Mouse (Mus musculus) CH12.LX (cell line): ENCODE results near the gene Ascl5. TPM values are rescaled to one million over a fixed set of nuclear protein-coding genes. Genes with fewer than 3 reads are reported as not detected.

Experiments used
- DNase-seq: peaks from one replicate; pipeline ENCODE4 v3.0.0-alpha.2; 2013; ENCODE audit errors: extremely low read depth
- H3K27ac ChIP-seq: 2 replicates; pipeline ENCODE4 v1.5.1; 2012; ENCODE audit warnings: low read depth, mild to moderate bottlenecking, control low read depth, moderate library complexity; ENCODE audit not compliant: insufficient read depth
- H3K27me3 ChIP-seq: replicated peaks from 2 replicates; pipeline ENCODE3; 2012; ENCODE audit warnings: inconsistent platforms
- H3K36me3 ChIP-seq, 2 experiments: replicated peaks in 1 of 2; 2 replicates each; pipeline versions ENCODE3 to v1.6.1; 2012; ENCODE audit warnings: inconsistent platforms in 1 of 2, low read length in 1 of 2, mild to moderate bottlenecking in 1 of 2, mixed read lengths in 1 of 2, moderate library complexity in 1 of 2; ENCODE audit not compliant: control insufficient read depth in 1 of 2, insufficient read depth in 1 of 2
- H3K4me1 ChIP-seq, 2 experiments: 2 replicates each; pipeline ENCODE4 v1.6.1; 2012; ENCODE audit warnings: inconsistent platforms in 1 of 2, moderate library complexity in 1 of 2; ENCODE audit not compliant: insufficient read depth in 2 of 2, control insufficient read depth in 1 of 2
- H3K4me2 ChIP-seq: 2 replicates; pipeline ENCODE4 v1.6.1; 2012; ENCODE audit warnings: low read depth, mild to moderate bottlenecking, control low read depth; ENCODE audit not compliant: poor library complexity, insufficient read depth, severe bottlenecking
- H3K4me3 ChIP-seq, 3 experiments: fragments of 150-350 bp in 1 of 3; sonication (generic) in 1 of 3; replicated peaks in 1 of 3; 2 replicates each; pipeline versions ENCODE3 to v1.5.1; 2011 to 2012; ENCODE audit warnings: low read depth in 2 of 3, low read length in 2 of 3, mild to moderate bottlenecking in 2 of 3, moderate library complexity in 2 of 3, control low read depth in 1 of 3, improper control_type of control experiment in 1 of 3, inconsistent platforms in 1 of 3, mixed read lengths in 1 of 3; ENCODE audit not compliant: poor library complexity in 1 of 3
- H3K79me2 ChIP-seq: replicated peaks from 2 replicates; pipeline ENCODE4 v1.6.1; 2012; ENCODE audit warnings: mild to moderate bottlenecking, moderate library complexity; ENCODE audit not compliant: control insufficient read depth, poor library complexity, insufficient read depth, severe bottlenecking; ENCODE audit errors: extremely low read depth
- H3K9ac ChIP-seq: 2 replicates; pipeline ENCODE4 v1.6.1; 2012; ENCODE audit warnings: low read depth, mild to moderate bottlenecking, control low read depth, moderate library complexity; ENCODE audit not compliant: insufficient read depth
- H3K9me3 ChIP-seq: replicated peaks from 2 replicates; pipeline ENCODE3; 2012; ENCODE audit warnings: low read length, inconsistent platforms, mixed read lengths
- BHLHE40 ChIP-seq: IDR thresholded peaks from 2 replicates; pipeline ENCODE4 v1.6.1; 2011; ENCODE audit warnings: mild to moderate bottlenecking, low read depth, low read length, improper control_type of control experiment
- CHD1 ChIP-seq: IDR thresholded peaks from 2 replicates; pipeline ENCODE4 v1.6.1; 2012; ENCODE audit warnings: low read depth, low read length, improper control_type of control experiment, inconsistent platforms
- CHD2 ChIP-seq: IDR thresholded peaks from 2 replicates; pipeline ENCODE4 v1.6.1; 2011; ENCODE audit warnings: low read length, improper control_type of control experiment
- CTCF ChIP-seq, 2 experiments: IDR thresholded peaks in 1 of 2; conservative IDR thresholded peaks in 1 of 2; 2 replicates each; pipeline ENCODE4 v1.5.1; 2011 to 2012; ENCODE audit warnings: low read depth in 2 of 2, low read length in 2 of 2, improper control_type of control experiment in 1 of 2, inconsistent platforms in 1 of 2, mild to moderate bottlenecking in 1 of 2, moderate library complexity in 1 of 2
- E2F4 ChIP-seq: IDR thresholded peaks from 2 replicates; pipeline ENCODE4 v1.6.1; 2011; ENCODE audit warnings: low read depth, low read length, improper control_type of control experiment; ENCODE audit not compliant: insufficient replicate concordance
- ELF1 ChIP-seq: IDR thresholded peaks from 2 replicates; pipeline ENCODE4 v1.6.1; 2014; ENCODE audit warnings: low read depth, mild to moderate bottlenecking, inconsistent platforms, low read length, improper control_type of control experiment
- EP300 ChIP-seq: IDR thresholded peaks from 2 replicates; pipeline ENCODE4 v1.6.1; 2011; ENCODE audit warnings: low read length, improper control_type of control experiment
- ETS1 ChIP-seq: conservative IDR thresholded peaks from 2 replicates; pipeline ENCODE4 v1.6.1; 2012; ENCODE audit warnings: low read depth, mild to moderate bottlenecking, inconsistent platforms, low read length, improper control_type of control experiment, moderate library complexity
- GABPA ChIP-seq: IDR thresholded peaks from 2 replicates; pipeline ENCODE4 v1.6.1; 2012; ENCODE audit warnings: low read depth, low read length, improper control_type of control experiment, inconsistent platforms; ENCODE audit not compliant: insufficient replicate concordance
- IRF4 ChIP-seq: IDR thresholded peaks from 2 replicates; pipeline ENCODE4 v1.6.1; 2014; ENCODE audit warnings: low read depth, mild to moderate bottlenecking, inconsistent platforms, low read length, improper control_type of control experiment
- KAT2A ChIP-seq: IDR thresholded peaks from 2 replicates; pipeline ENCODE4 v1.6.1; 2012; ENCODE audit warnings: low read length, improper control_type of control experiment, inconsistent platforms; ENCODE audit not compliant: insufficient replicate concordance
- MAFK ChIP-seq: IDR thresholded peaks from 2 replicates; pipeline ENCODE4 v1.6.1; 2011; ENCODE audit warnings: low read length, improper control_type of control experiment; ENCODE audit not compliant: insufficient replicate concordance
- MAZ ChIP-seq: IDR thresholded peaks from 2 replicates; pipeline ENCODE4 v1.6.1; 2012; ENCODE audit warnings: low read depth, mild to moderate bottlenecking, inconsistent platforms, low read length, improper control_type of control experiment, moderate library complexity
- MEF2A ChIP-seq: IDR thresholded peaks from 2 replicates; pipeline ENCODE4 v1.6.1; 2014; ENCODE audit warnings: low read depth, mild to moderate bottlenecking, inconsistent platforms, low read length, improper control_type of control experiment, borderline replicate concordance
- MYC ChIP-seq: IDR thresholded peaks from 2 replicates; pipeline ENCODE4 v1.6.1; 2011; ENCODE audit warnings: low read depth, mild to moderate bottlenecking, improper control_type of control experiment, low read length
- PAX5 ChIP-seq: IDR thresholded peaks from 2 replicates; pipeline ENCODE4 v1.6.1; 2012; ENCODE audit warnings: low read length, inconsistent platforms, mixed read lengths
- POLR2AphosphoS2 ChIP-seq: IDR thresholded peaks from 2 replicates; pipeline ENCODE4 v1.6.1; 2011; ENCODE audit warnings: low read depth, low read length, improper control_type of control experiment
- RAD21 ChIP-seq: IDR thresholded peaks from 2 replicates; pipeline ENCODE4 v1.6.1; 2011; ENCODE audit warnings: low read depth, mild to moderate bottlenecking, low read length, improper control_type of control experiment, moderate library complexity
- TBP ChIP-seq: conservative IDR thresholded peaks from 2 replicates; pipeline ENCODE4 v1.6.1; 2011; ENCODE audit warnings: low read depth, low read length, improper control_type of control experiment
- UBTF ChIP-seq: IDR thresholded peaks from 2 replicates; pipeline ENCODE4 v1.6.1; 2012; ENCODE audit warnings: low read depth, mild to moderate bottlenecking, inconsistent platforms, low read length, improper control_type of control experiment, moderate library complexity
- USF1 ChIP-seq: IDR thresholded peaks from 2 replicates; pipeline ENCODE4 v1.6.1; 2014; ENCODE audit warnings: low read depth, mild to moderate bottlenecking, inconsistent platforms, low read length, improper control_type of control experiment
- USF2 ChIP-seq: conservative IDR thresholded peaks from 2 replicates; pipeline ENCODE4 v1.6.1; 2011; ENCODE audit warnings: low read depth, low read length, improper control_type of control experiment
- ZC3H11A ChIP-seq: IDR thresholded peaks from 2 replicates; pipeline ENCODE4 v1.6.1; 2012; ENCODE audit warnings: low read depth, mild to moderate bottlenecking, inconsistent platforms, low read length, improper control_type of control experiment
- ZKSCAN1 ChIP-seq: IDR thresholded peaks from 2 replicates; pipeline ENCODE4 v1.6.1; 2012; ENCODE audit warnings: low read depth, inconsistent platforms, low read length, improper control_type of control experiment, borderline replicate concordance
- ZMIZ1 ChIP-seq: IDR thresholded peaks from 2 replicates; pipeline ENCODE4 v1.6.1; 2012; ENCODE audit warnings: low read depth, mild to moderate bottlenecking, inconsistent platforms, low read length, improper control_type of control experiment
- dilution Hi-C: fragments of 300-500 bp; cut with MboI; formaldehyde crosslinking; loops from 2 replicates; pipeline ENCODE4 v1.14.3; 2020; ENCODE audit warnings: low sequenced_read_pairs; ENCODE audit not compliant: extremely low pct_unique_long_range_greater_than_20kb, extremely low pct_ligation_motif_present
- in situ Hi-C: fragments of 300-500 bp; cut with MboI; formaldehyde crosslinking; loops from 3 replicates; pipeline ENCODE4 v1.14.3; 2019; ENCODE audit warnings: low sequenced_read_pairs, low pct_ligation_motif_present, low pct_unique_long_range_greater_than_20kb, mixed read lengths
- polyA plus RNA-seq: library from polyadenylated mRNA; unstranded; fragments of >175 nt; gene quantifications from 2 replicates; pipeline ENCODE4 v1.2.1, GENCODE M21; 2012; ENCODE audit warnings: low read depth; ENCODE audit not compliant: insufficient read length
- total RNA-seq, 2 experiments: library from RNA; depleted of rRNA; stranded (reverse); fragments of 300-350 nt in 1 of 2; fragments of >200 nt in 1 of 2; gene quantifications; 2 replicates each; pipeline ENCODE4 v1.2.3; 2012 to 2014

Gene Ascl5
- total and polyA plus RNA-seq, 3 experiments: not detected

DNA sequence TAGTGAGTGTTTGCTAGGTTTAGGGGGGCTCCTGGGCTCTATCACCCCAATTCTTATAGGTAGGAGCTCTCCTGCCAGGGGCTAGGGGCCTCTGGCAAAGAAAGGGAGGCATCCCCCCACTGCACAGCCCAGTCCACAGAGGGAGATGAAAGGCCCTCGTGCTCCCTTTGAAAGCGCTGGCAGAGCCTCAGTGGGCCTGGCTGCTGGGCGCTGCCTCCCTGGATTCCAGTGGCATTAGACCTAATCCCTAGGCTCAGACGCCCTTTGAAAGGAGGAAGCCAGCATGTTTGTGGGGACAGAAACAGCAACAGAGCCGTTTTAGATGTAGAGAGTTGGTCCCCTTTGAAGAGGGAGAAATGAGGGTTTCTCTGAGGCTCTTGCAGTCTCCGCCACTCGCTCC is 20.4 kb upstream of the Ascl5 start:
- TF ChIP-seq EP300 (no peak), BHLHE40 (no peak), MAZ (no peak), MEF2A (no peak), USF2 (no peak), ZC3H11A (no peak), MYC (no peak), RAD21 (no peak), TBP (no peak), GABPA (no peak), POLR2AphosphoS2 (no peak), PAX5 (no peak), CHD2 (no peak), E2F4 (no peak), CTCF (conservative IDR thresholded peaks at IDR 0.05 in 1 of 2, IDR thresholded peaks at IDR 0.05 in 1 of 2; ENCODE audit: low read depth in 2 of 2, low read length in 2 of 2) (no peak), ZKSCAN1 (no peak), CHD1 (no peak)
- TF ChIP-seq, all 38 proteins: peak for 0
- Histone ChIP-seq H3K27ac (no peak overlapping the region), H3K79me2 (no peaks in the 10 kb centered on the region), H3K36me3 (peaks cover 49 to 99% of the 10 kb centered on the region in 2 experiments), H3K4me2 (no peak overlapping the region), H3K9ac (no peak overlapping the region), H3K27me3 (no peaks in the 10 kb centered on the region), H3K4me3 (no peak overlapping the region), H3K4me1 (peaks cover 0 to 18% of the 10 kb centered on the region in 2 experiments; a peak in 2 of 4 replicates), H3K9me3 (no peaks in the 10 kb centered on the region)
- in situ Hi-C loops (no loop called here), dilution Hi-C loops (no loop called here)
- no peak for DNase-seq

DNA sequence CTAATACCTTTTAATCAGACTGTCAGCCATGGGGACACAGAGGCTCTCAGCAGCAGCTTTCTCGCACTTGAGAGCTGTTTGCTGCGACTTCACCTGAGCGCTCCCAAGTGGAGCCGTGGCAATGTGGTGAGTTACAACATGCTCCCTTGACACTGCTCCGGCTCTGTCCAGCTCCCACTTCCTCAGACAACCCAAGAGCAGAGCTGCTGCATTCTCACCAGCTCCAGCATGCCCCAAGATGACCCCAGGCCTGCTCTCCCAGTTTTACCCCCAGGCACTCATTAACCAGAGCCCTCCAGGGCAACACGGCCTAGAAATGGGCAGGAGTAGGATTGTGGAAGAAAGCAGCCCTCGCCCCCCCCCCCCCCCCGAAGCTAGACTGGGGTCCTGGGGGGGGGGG is 18.9 kb upstream of the Ascl5 start:
- Histone ChIP-seq H3K9ac (no peak overlapping the region), H3K36me3 (peaks cover 44 to 89% of the 10 kb centered on the region in 2 experiments), H3K4me3 (no peak overlapping the region), H3K9me3 (no peaks in the 10 kb centered on the region), H3K4me2 (no peak overlapping the region), H3K79me2 (no peaks in the 10 kb centered on the region), H3K4me1 (peaks cover 0 to 18% of the 10 kb centered on the region in 2 experiments; a peak in 2 of 4 replicates), H3K27ac (no peak overlapping the region), H3K27me3 (no peaks in the 10 kb centered on the region)
- in situ Hi-C loops (no loop called here), dilution Hi-C loops (no loop called here)
- no peak for TF ChIP-seq GABPA
- no peak for TF ChIP-seq ELF1
- TF ChIP-seq ZKSCAN1: no peak
- TF ChIP-seq KAT2A: no peak
- TF ChIP-seq PAX5: no peak
- TF ChIP-seq MAFK: no peak
- no peak for TF ChIP-seq MYC
- TF ChIP-seq USF1: no peak
- no peak for TF ChIP-seq ZMIZ1
- TF ChIP-seq MAZ: no peak
- no peak for TF ChIP-seq CHD2
- no peak for TF ChIP-seq ZC3H11A
- no peak for TF ChIP-seq ETS1
- no peak for TF ChIP-seq CHD1
- no peak for TF ChIP-seq UBTF
- no peak for TF ChIP-seq IRF4
- no peak for DNase-seq
